Mouse (Mus musculus): ENCODE results near the gene Abcd1.
A peak's percentile ranks its signal among the peaks of the same experiment; 100 is the strongest.

The Abcd1 gene

GRCm38 (mm10) chrX:73716109-73716661 lies at the start of gene Abcd1, which contains the start of gene Bcap31:
TSS of gene Abcd1 (plus strand) at chrX:73716597.
TSS of gene Bcap31 (minus strand) at chrX:73716175.
- peak; percentile 97 for DNase-seq (ENCODE audit: low read depth, low spot score)

- DNase-seq (ENCODE audit: low read depth, low spot score): peak; percentile 83
These were observed 44.4 kb upstream of the Abcd1 start for GRCm38 (mm10) chrX:73672031-73672431.

- peak; percentile 46 for DNase-seq (ENCODE audit: low read depth, low spot score)
These were observed 43.3 kb upstream of the Abcd1 start, which contains the start of gene Slc6a8 for GRCm38 (mm10) chrX:73672879-73673618. TSS of gene Slc6a8 (plus strand) at chrX:73673150.

GRCm38 (mm10) chrX:73673619-73673967 lies 42.8 kb upstream of the Abcd1 start:
- no peak for DNase-seq (ENCODE audit: low read depth, low spot score)

- DNase-seq (ENCODE audit: low read depth, low spot score): no peak
These were observed 42.3 kb upstream of the Abcd1 start for GRCm38 (mm10) chrX:73673968-73674661.

GRCm38 (mm10) chrX:73675231-73675630 lies 41.2 kb upstream of the Abcd1 start:
- no peak for DNase-seq (ENCODE audit: low read depth, low spot score)

GRCm38 (mm10) chrX:73676668-73677067 lies 39.7 kb upstream of the Abcd1 start:
- no peak for DNase-seq (ENCODE audit: low read depth, low spot score)

GRCm38 (mm10) chrX:73684156-73684555 lies 32.2 kb upstream of the Abcd1 start:
- DNase-seq (ENCODE audit: low read depth, low spot score): no peak

GRCm38 (mm10) chrX:73684978-73685377 lies 31.4 kb upstream of the Abcd1 start:
- DNase-seq (ENCODE audit: low read depth, low spot score): no peak

- no peak for DNase-seq (ENCODE audit: low read depth, low spot score)
These were observed 30.8 kb upstream of the Abcd1 start for GRCm38 (mm10) chrX:73685629-73686028.

GRCm38 (mm10) chrX:73690917-73691629 lies 25.3 kb upstream of the Abcd1 start:
- peak; percentile 70 for DNase-seq (ENCODE audit: low read depth, low spot score)

GRCm38 (mm10) chrX:73700472-73700871 lies 15.9 kb upstream of the Abcd1 start:
- DNase-seq (ENCODE audit: low read depth, low spot score): peak; percentile 56

- DNase-seq (ENCODE audit: low read depth, low spot score): peak; percentile 65
These were observed 805 bp upstream of the Abcd1 start for GRCm38 (mm10) chrX:73715476-73716108.

GRCm38 (mm10) chrX:73716709-73717545 lies 530 bp downstream of the Abcd1 start:
- peak; percentile 32 for DNase-seq (ENCODE audit: low read depth, low spot score)

- peak; percentile 40 for DNase-seq (ENCODE audit: low read depth, low spot score)
These were observed 1.3 kb downstream of the Abcd1 start for GRCm38 (mm10) chrX:73717667-73718066.

GRCm38 (mm10) chrX:73718271-73718670 lies 1.9 kb downstream of the Abcd1 start:
- DNase-seq (ENCODE audit: low read depth, low spot score): no peak

GRCm38 (mm10) chrX:73718686-73719362 lies 2.4 kb downstream of the Abcd1 start:
- DNase-seq (ENCODE audit: low read depth, low spot score): peak; percentile 58

- no peak for DNase-seq (ENCODE audit: low read depth, low spot score)
These were observed 14.5 kb downstream of the Abcd1 start for GRCm38 (mm10) chrX:73730908-73731307.

- DNase-seq (ENCODE audit: low read depth, low spot score): peak; percentile 13
These were observed 21.8 kb downstream of the Abcd1 start for GRCm38 (mm10) chrX:73738155-73738554.

- DNase-seq (ENCODE audit: low read depth, low spot score): no peak
These were observed 22.8 kb downstream of the Abcd1 start for GRCm38 (mm10) chrX:73739151-73739550.
